Mouse (Mus musculus): ENCODE data around the gene Etv6.

- TF ChIP-seq CTCF (IDR thresholded peaks at IDR 0.05; ENCODE audit: extremely low read depth, insufficient read length, insufficient replicate concordance, low read depth, low read length): no peak
- no peak for TF ChIP-seq POLR2A (IDR thresholded peaks at IDR 0.05; ENCODE audit: low read depth, low read length)
Observed at GRCm38 (mm10) chr6:134251364-134251763, 215.9 kb downstream of the Etv6 start.
